In genomic region chr1:67848006-67848405, GRCm38 (mm10) we compare ENCODE assay signal across 20 mouse cellular contexts.
A peak's percentile ranks its signal among the peaks of the same experiment; 100 is the strongest.
DNase-seq lines count a peak whose midpoint lies in the region; ATAC-seq and TF ChIP-seq lines count a peak whose summit lies in the region.
"Had no signal": no experiment of that assay in that cellular context is flagged by ENCODE, and none has a peak within 500 bp of the region (broad histone marks: within the 10 kb centered on the region; RNA-seq: fewer than 3 reads in every experiment).

No protein-coding gene starts in this region.

- H3K27ac ChIP-seq in midbrain, postnatal 0 days (ENCODE audit: low read depth, low read length) = no peak overlapping the region
- no peak overlapping the region for H3K27ac ChIP-seq in midbrain, embryonic 10.5 days (replicated peaks)
- H3K27ac ChIP-seq: gastrocnemius, adult 2 months; hindbrain, embryonic 13.5 days had no signal

- no peaks in the 10 kb centered on the region for H3K36me3 ChIP-seq in midbrain, postnatal 0 days (ENCODE audit: insufficient read depth, low read length)
- no peaks in the 10 kb centered on the region for H3K36me3 ChIP-seq in midbrain, embryonic 10.5 days
- H3K36me3 ChIP-seq: hindbrain, embryonic 13.5 days had no signal

- no peak overlapping the region for H3K4me3 ChIP-seq in midbrain, postnatal 0 days (ENCODE audit: low read depth, low read length)
- H3K4me3 ChIP-seq in midbrain, embryonic 10.5 days = no peak overlapping the region
- H3K4me3 ChIP-seq: gastrocnemius, adult 2 months; hindbrain, embryonic 13.5 days had no signal

- no peak overlapping the region for H3K9ac ChIP-seq in midbrain, postnatal 0 days (replicated peaks; ENCODE audit: low read length, poor library complexity, severe bottlenecking)
- H3K9ac ChIP-seq: forebrain, postnatal 0 days; hindbrain, embryonic 13.5 days had no signal

- H3K4me1 ChIP-seq in midbrain, postnatal 0 days (ENCODE audit: insufficient read depth, low read length) = no peaks in the 10 kb centered on the region
- no peaks in the 10 kb centered on the region for H3K4me1 ChIP-seq in midbrain, embryonic 10.5 days
- H3K4me1 ChIP-seq: hindbrain, embryonic 13.5 days had no signal

- 39% methylated on average over 1 of the region's 1 CpGs for WGBS in midbrain, postnatal 0 days
- WGBS in midbrain, embryonic 10.5 days = 60% methylated on average over 1 of the region's 1 CpGs

- DNase-seq in cerebellum, adult 9-11 months = no peak
- DNase-seq in cerebellum, postnatal 25 days = peak; percentile 12 to 33
- DNase-seq in cerebellum, adult 11 months = no peak
- peak; percentile 15 for DNase-seq in midbrain, postnatal 0 days (ENCODE audit: low spot score)
- DNase-seq in midbrain, embryonic 10.5 days (ENCODE audit: low spot score) = no peak
- DNase-seq: adrenal gland, adult 8-10 months; adrenal gland, postnatal 25 days; forebrain, postnatal 0 days; gastrocnemius, adult 2 months; gastrocnemius, postnatal 14 days; heart, adult 11 months; kidney, adult 18-20 months had no signal

- H3K4me2 ChIP-seq in midbrain, postnatal 0 days (ENCODE audit: low read depth, low read length, poor library complexity, severe bottlenecking) = no peak overlapping the region
- H3K4me2 ChIP-seq: heart, embryonic 11.5 days; hindbrain, embryonic 13.5 days had no signal

- H3K27me3 ChIP-seq in midbrain, postnatal 0 days (ENCODE audit: insufficient read depth, low read length) = no peaks in the 10 kb centered on the region
- H3K27me3 ChIP-seq in midbrain, embryonic 10.5 days (ENCODE audit: low read depth, poor library complexity, severe bottlenecking) = no peaks in the 10 kb centered on the region
- H3K27me3 ChIP-seq: hindbrain, embryonic 13.5 days had no signal

- peak; percentile 45; the same call in 1 of the 2 replicates for ATAC-seq in cerebellum, adult (ENCODE audit: insufficient number of reproducible peaks, low FRiP score, low TSS enrichment)
- ATAC-seq in midbrain, postnatal 0 days (ENCODE audit: low FRiP score) = no peak
- ATAC-seq: activated CD4-positive, CD25-positive, alpha-beta regulatory T cell, adult 4 months; forebrain, embryonic 14.5 days; forebrain, postnatal 0 days; hindbrain, embryonic 16.5 days; inflammation-experienced regulatory T-cells, adult 6 months; intestine, embryonic 16.5 days had no signal

- H3K9me3 ChIP-seq in midbrain, postnatal 0 days (ENCODE audit: low read length) = no peaks in the 10 kb centered on the region
- H3K9me3 ChIP-seq in midbrain, embryonic 10.5 days (replicated peaks) = no peaks in the 10 kb centered on the region
- H3K9me3 ChIP-seq: hindbrain, embryonic 13.5 days had no signal

- no peak for TF ChIP-seq CTCF in midbrain, postnatal 0 days (IDR thresholded peaks at IDR 0.05)

Comparison
In these comparisons a context has a peak if more than half of its experiments do, and no peak if none do; other contexts are left out.
1. DNase-seq: peak in cerebellum, postnatal 25 days (2 of 2) and midbrain, postnatal 0 days (single experiment); none in cerebellum, adult 9-11 months (single experiment), cerebellum, adult 11 months (single experiment) and midbrain, embryonic 10.5 days (single experiment).